Mouse (Mus musculus) olfactory bulb, adult 2 months (tissue): ENCODE data around the gene 4930447C04Rik.

Experiments
- CTCF ChIP-seq: fragments of 200-500 bp; IDR thresholded peaks from 2 replicates; pipeline ENCODE4 v1.5.1; 2012; ENCODE audit warnings: low read depth, mild to moderate bottlenecking, low read length, moderate library complexity; ENCODE audit not compliant: insufficient read depth
- POLR2A ChIP-seq: fragments of 200-500 bp; IDR thresholded peaks from 2 replicates; pipeline ENCODE4 v1.6.1; 2012; ENCODE audit warnings: mild to moderate bottlenecking, low read depth, low read length, moderate library complexity; ENCODE audit not compliant: insufficient read depth

- TF ChIP-seq CTCF (no peak), POLR2A (no peak)
Observed at GRCm38 (mm10) chr12:72944411-72945225, 4.0 kb upstream of the 4930447C04Rik start.
